Mouse (Mus musculus): ENCODE measurements around the gene Porcn.

DNA sequence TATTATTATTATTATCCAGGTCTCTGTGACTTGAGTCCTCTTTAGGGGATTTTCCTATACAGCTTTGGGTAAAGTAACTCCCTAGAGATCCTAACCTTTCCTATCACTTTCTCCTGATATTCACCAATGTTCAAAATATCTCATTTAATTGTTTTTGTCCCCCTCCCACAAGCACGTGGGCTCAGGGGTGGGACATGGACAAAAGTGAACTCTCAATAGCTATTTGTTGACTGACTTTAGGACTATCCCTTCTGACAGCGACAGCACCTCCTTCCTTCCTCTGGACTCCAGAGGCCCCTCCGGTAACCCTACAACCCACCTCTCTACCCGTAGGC lies 31.2 kb downstream of the Porcn start:
- TF ChIP-seq CTCF (IDR thresholded peaks at IDR 0.05) (no peak), EP300 (IDR thresholded peaks at IDR 0.05) (no peak)

Measured in lung, postnatal 0 days (tissue).